Mouse (Mus musculus) hindbrain, embryonic 13.5 days (tissue): ENCODE measurements at regions not wholly inside any gene's neighbourhood (a gene's known extent, or its start where the extent isn't known, plus 50 kb on each side); places are given as distances from the start of the nearest gene placed in this dataset. TPM values are rescaled to one million over a fixed set of nuclear protein-coding genes. Genes with fewer than 3 reads are reported as not detected.

Experiments used
- microRNA-seq: library from miRNA; unstranded; fragments of <30 nt; microRNA quantifications from one replicate; pipeline ENCODE4, GENCODE M21; 2016

Small RNA genes in the stretch of these regions (microRNA-seq; reads per million reads assigned to microRNA genes)
- gene Gm22194 = not detected
